Mouse (Mus musculus) embryonic facial prominence, embryonic 15.5 days (tissue): ENCODE results near the gene Tmem169. TPM values are rescaled to one million over a fixed set of nuclear protein-coding genes. Genes with fewer than 3 reads are reported as not detected.

Source experiments
- ATAC-seq: fragments of 200-750 bp; cut with Nextera tagmentation; 2 replicates; pipeline ENCODE4 v1.8.0; 2017; ENCODE audit warnings: low read depth, moderate TSS enrichment; ENCODE audit not compliant: insufficient number of reproducible peaks, low FRiP score, low TSS enrichment
- H3K27ac ChIP-seq: fragments of 300-500 bp; sonication (generic); replicated peaks from 2 replicates; pipeline ENCODE4 v1.5.1; 2015; ENCODE audit warnings: mild to moderate bottlenecking, inconsistent platforms
- H3K27me3 ChIP-seq: fragments of 300-500 bp; sonication (generic); 2 replicates; pipeline ENCODE4 v1.6.1; 2015; ENCODE audit warnings: inconsistent platforms
- H3K36me3 ChIP-seq: fragments of 300-500 bp; sonication (generic); 2 replicates; pipeline ENCODE4 v1.6.1; 2015; ENCODE audit warnings: mild to moderate bottlenecking, inconsistent platforms
- H3K4me1 ChIP-seq: fragments of 300-500 bp; sonication (generic); 2 replicates; pipeline ENCODE4 v1.6.1; 2015; ENCODE audit warnings: inconsistent platforms
- H3K4me2 ChIP-seq: fragments of 300-500 bp; sonication (generic); replicated peaks from 2 replicates; pipeline ENCODE4 v1.6.1; 2015; ENCODE audit warnings: mild to moderate bottlenecking, inconsistent platforms
- H3K4me3 ChIP-seq: fragments of 300-500 bp; sonication (generic); replicated peaks from 2 replicates; pipeline ENCODE4 v1.5.1; 2015; ENCODE audit warnings: mild to moderate bottlenecking, inconsistent platforms
- H3K9ac ChIP-seq: fragments of 300-500 bp; sonication (generic); 2 replicates; pipeline ENCODE4 v1.6.1; 2015; ENCODE audit warnings: inconsistent platforms
- H3K9me3 ChIP-seq: fragments of 300-500 bp; sonication (generic); replicated peaks from 2 replicates; pipeline ENCODE4 v1.6.1; 2016; ENCODE audit warnings: inconsistent platforms
- WGBS: fragments of 180-500 bp; shearing (Covaris S2); methylation state at CpG from one replicate; pipeline ENCODE4 v1.1.7; 2015; 5-methylcytosine and 5-hydroxymethylcytosine counted together
- polyA plus RNA-seq: library from polyadenylated mRNA; unstranded; fragments of >200 nt; fragmentation: Nextera tagmentation; extraction: Ambion mirVana; gene quantifications from 2 replicates; pipeline ENCODE4 v1.2.1, GENCODE M21; 2015

Tmem169 gene
- polyA plus RNA-seq, 1 experiment from 2014 or later: 3.7 TPM

DNA sequence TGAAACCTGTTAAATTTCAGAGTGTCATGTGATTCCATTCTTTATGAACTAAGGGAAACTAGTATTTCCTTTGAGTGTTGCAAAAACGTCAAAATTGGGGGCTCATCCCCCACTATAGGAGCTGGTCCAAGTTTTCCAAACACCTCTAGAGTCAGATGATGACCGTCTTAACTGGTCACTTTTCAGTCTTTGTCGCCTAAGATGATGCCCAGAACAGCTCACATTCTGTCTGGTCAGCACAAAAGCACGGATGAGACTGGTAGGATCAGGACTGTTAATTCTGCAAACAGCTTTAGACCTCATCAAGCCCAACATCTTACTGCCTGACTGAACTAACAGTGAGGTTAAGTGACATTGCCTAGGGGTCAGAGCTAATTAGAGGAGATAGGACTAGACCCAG lies 24.8 kb downstream of the Tmem169 start:
- 49% methylated on average over 4 of the region's 4 CpGs for WGBS
- ATAC-seq: no peak
- Histone ChIP-seq H3K9ac (no peak overlapping the region), H3K9me3 (no peaks in the 10 kb centered on the region), H3K27ac (no peak overlapping the region), H3K36me3 (peaks cover 6% of the 10 kb centered on the region; the same call in 1 of the 2 replicates), H3K27me3 (no peaks in the 10 kb centered on the region), H3K4me1 (peaks cover 7% of the 10 kb centered on the region; the same call in 1 of the 2 replicates), H3K4me3 (no peak overlapping the region), H3K4me2 (no peak overlapping the region)

DNA sequence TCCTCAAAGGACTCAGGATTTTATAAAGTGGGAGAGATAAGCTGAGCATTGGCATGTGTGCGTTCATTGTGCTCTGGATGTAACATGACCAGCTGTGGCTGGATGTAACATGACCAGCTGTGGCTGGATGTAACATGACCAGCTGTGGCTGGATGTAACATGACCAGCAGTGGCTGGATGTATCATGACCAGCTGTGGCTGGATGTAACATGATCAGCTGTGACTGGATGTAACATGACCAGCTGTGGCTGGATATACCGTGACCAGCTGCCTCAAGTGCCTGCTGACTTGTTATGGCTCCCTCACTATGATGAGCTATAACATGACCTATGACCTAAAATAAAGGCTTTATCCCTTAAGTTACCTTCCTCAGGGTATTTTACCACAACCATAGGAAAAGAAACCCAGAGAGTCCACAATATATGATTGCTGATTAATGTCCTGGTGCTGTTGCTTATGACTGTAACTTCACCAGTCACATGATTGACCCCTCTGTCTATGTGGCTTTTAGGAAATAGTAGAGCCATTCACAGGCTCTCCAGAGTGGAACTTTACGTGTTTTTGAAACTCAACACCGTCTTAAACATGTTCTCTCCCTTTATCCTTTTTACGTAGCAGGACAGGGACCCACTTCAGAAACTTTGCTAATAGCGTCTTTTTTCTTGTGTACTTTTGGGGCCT lies 25.7 kb downstream of the Tmem169 start:
- H3K4me1 ChIP-seq: peaks cover 7% of the 10 kb centered on the region; the same call in 1 of the 2 replicates
- H3K4me3 ChIP-seq: no peak overlapping the region
- no peak overlapping the region for H3K4me2 ChIP-seq
- no peak for ATAC-seq
- no peak overlapping the region for H3K9ac ChIP-seq
- WGBS: 38% methylated on average over 6 of the region's 6 CpGs
- H3K9me3 ChIP-seq: no peaks in the 10 kb centered on the region
- no peaks in the 10 kb centered on the region for H3K27me3 ChIP-seq
- peaks cover 6% of the 10 kb centered on the region; the same call in 1 of the 2 replicates for H3K36me3 ChIP-seq
- H3K27ac ChIP-seq: no peak overlapping the region

- WGBS: 76% methylated on average over 9 of the region's 9 CpGs
- H3K9me3 ChIP-seq: no peaks in the 10 kb centered on the region
- H3K27ac ChIP-seq: no peak overlapping the region
- H3K4me2 ChIP-seq: no peak overlapping the region
- H3K36me3 ChIP-seq: peaks cover 23% of the 10 kb centered on the region
- H3K4me1 ChIP-seq: peaks cover 7% of the 10 kb centered on the region; the same call in 1 of the 2 replicates
- no peaks in the 10 kb centered on the region for H3K27me3 ChIP-seq
- no peak overlapping the region for H3K9ac ChIP-seq
- no peak for ATAC-seq
- H3K4me3 ChIP-seq: no peak overlapping the region
Observed at GRCm38 (mm10) chr1:72312701-72313398, 28.7 kb downstream of the Tmem169 start.

DNA sequence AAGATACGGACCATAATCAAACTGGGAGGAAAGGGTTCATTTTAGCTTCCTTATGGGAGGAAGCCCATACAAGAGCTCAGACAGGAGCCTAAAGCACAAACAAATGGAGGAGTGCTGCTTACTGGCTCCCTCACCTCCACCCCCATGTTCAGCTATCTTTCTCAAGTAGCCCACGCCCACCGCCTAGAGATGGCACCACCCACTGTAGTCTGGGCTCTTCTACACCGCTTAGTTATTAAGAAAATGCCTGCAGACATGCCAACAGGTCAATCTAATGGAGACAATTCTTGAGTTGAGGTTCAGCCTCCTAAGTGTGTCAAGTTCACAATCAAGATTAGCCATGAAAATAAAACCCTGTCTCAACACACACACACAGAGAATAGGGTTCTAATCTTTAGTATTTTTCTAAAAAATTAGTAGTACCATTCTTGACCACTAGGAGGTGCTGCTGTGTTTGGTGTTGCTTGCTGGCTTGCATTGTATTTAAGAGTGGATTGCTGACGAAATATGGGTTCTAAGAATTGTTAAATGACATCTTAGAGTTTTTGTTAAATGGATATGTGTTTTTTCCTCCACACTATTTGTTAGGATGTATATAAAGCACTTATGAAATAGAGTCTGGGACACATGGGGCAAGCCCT lies 29.4 kb downstream of the Tmem169 start:
- Histone ChIP-seq H3K4me2 (no peak overlapping the region), H3K36me3 (peaks cover 30% of the 10 kb centered on the region), H3K27me3 (no peaks in the 10 kb centered on the region), H3K4me3 (no peak overlapping the region), H3K9ac (no peak overlapping the region), H3K4me1 (peaks cover 3% of the 10 kb centered on the region; the same call in 1 of the 2 replicates), H3K9me3 (no peaks in the 10 kb centered on the region), H3K27ac (no peak overlapping the region)
- 69% methylated on average over 5 of the region's 5 CpGs for WGBS
- ATAC-seq: no peak

GRCm38 (mm10) chr1:72315447-72315846 lies 31.3 kb downstream of the Tmem169 start:
- Histone ChIP-seq H3K36me3 (peaks cover 42% of the 10 kb centered on the region), H3K4me1 (no peaks in the 10 kb centered on the region), H3K27ac (no peak overlapping the region), H3K4me2 (no peak overlapping the region), H3K27me3 (no peaks in the 10 kb centered on the region), H3K4me3 (no peak overlapping the region), H3K9me3 (no peaks in the 10 kb centered on the region), H3K9ac (no peak overlapping the region)
- ATAC-seq: no peak
- WGBS: 80% methylated on average over 4 of the region's 4 CpGs

- Histone ChIP-seq H3K9me3 (no peaks in the 10 kb centered on the region), H3K27ac (no peak overlapping the region), H3K36me3 (peaks cover 48% of the 10 kb centered on the region), H3K4me3 (no peak overlapping the region), H3K9ac (no peak overlapping the region), H3K4me2 (no peak overlapping the region), H3K4me1 (no peaks in the 10 kb centered on the region), H3K27me3 (no peaks in the 10 kb centered on the region)
- ATAC-seq: no peak
- 73% methylated on average over 8 of the region's 8 CpGs for WGBS
Observed at GRCm38 (mm10) chr1:72316409-72316808, 32.2 kb downstream of the Tmem169 start.

GRCm38 (mm10) chr1:72316901-72317300 lies 32.7 kb downstream of the Tmem169 start:
- H3K4me2 ChIP-seq: no peak overlapping the region
- 73% methylated on average over 7 of the region's 7 CpGs for WGBS
- peaks cover 48% of the 10 kb centered on the region for H3K36me3 ChIP-seq
- H3K27me3 ChIP-seq: no peaks in the 10 kb centered on the region
- H3K4me1 ChIP-seq: no peaks in the 10 kb centered on the region
- no peaks in the 10 kb centered on the region for H3K9me3 ChIP-seq
- H3K27ac ChIP-seq: no peak overlapping the region
- H3K9ac ChIP-seq: no peak overlapping the region
- no peak for ATAC-seq
- no peak overlapping the region for H3K4me3 ChIP-seq

- no peak overlapping the region for H3K27ac ChIP-seq
- no peak overlapping the region for H3K4me3 ChIP-seq
- H3K4me2 ChIP-seq: no peak overlapping the region
- no peak for ATAC-seq
- no peaks in the 10 kb centered on the region for H3K27me3 ChIP-seq
- no peak overlapping the region for H3K9ac ChIP-seq
- H3K9me3 ChIP-seq: no peaks in the 10 kb centered on the region
- H3K36me3 ChIP-seq: peaks cover 48% of the 10 kb centered on the region
- 89% methylated on average over 5 of the region's 5 CpGs for WGBS
- H3K4me1 ChIP-seq: no peaks in the 10 kb centered on the region
Observed at GRCm38 (mm10) chr1:72320759-72321158, 36.6 kb downstream of the Tmem169 start.

- no peak overlapping the region for H3K9ac ChIP-seq
- no peaks in the 10 kb centered on the region for H3K9me3 ChIP-seq
- no peak overlapping the region for H3K4me2 ChIP-seq
- no peaks in the 10 kb centered on the region for H3K27me3 ChIP-seq
- no peak overlapping the region for H3K4me3 ChIP-seq
- WGBS: 94% methylated on average over 4 of the region's 4 CpGs
- no peak for ATAC-seq
- H3K27ac ChIP-seq: no peak overlapping the region
- no peaks in the 10 kb centered on the region for H3K4me1 ChIP-seq
- peaks cover 54% of the 10 kb centered on the region for H3K36me3 ChIP-seq
Observed at GRCm38 (mm10) chr1:72323248-72323647, 39.1 kb downstream of the Tmem169 start.

- no peaks in the 10 kb centered on the region for H3K27me3 ChIP-seq
- no peak overlapping the region for H3K9ac ChIP-seq
- H3K4me2 ChIP-seq: no peak overlapping the region
- no peaks in the 10 kb centered on the region for H3K9me3 ChIP-seq
- H3K36me3 ChIP-seq: peaks cover 43% of the 10 kb centered on the region
- no peak for ATAC-seq
- no peak overlapping the region for H3K4me3 ChIP-seq
- no peaks in the 10 kb centered on the region for H3K4me1 ChIP-seq
- no peak overlapping the region for H3K27ac ChIP-seq
- 89% methylated on average over 11 of the region's 11 CpGs for WGBS
Observed at GRCm38 (mm10) chr1:72326162-72326821, 42.1 kb downstream of the Tmem169 start.

DNA sequence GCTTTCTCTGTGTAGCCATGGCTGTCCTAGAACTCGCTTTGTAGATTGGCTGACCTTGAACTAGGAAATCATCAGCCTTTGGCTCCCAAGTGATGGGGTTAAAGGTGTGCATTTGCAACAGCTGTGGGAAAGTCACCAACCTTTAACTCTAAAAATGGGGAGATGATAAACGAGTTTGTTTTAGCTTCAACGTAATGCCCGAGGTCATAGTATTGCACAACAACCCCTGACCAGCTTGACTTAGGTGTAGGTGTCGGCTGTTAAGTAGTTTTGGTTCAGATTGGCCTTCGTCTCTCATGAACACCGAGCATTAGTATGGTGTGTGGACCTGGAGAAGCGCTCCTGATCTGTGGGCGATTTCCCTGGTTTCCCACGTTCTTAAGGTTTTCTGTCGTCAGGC lies 50.6 kb downstream of the Tmem169 start:
- H3K9me3 ChIP-seq: no peaks in the 10 kb centered on the region
- no peak overlapping the region for H3K4me3 ChIP-seq
- 89% methylated on average over 11 of the region's 11 CpGs for WGBS
- no peaks in the 10 kb centered on the region for H3K4me1 ChIP-seq
- no peak overlapping the region for H3K4me2 ChIP-seq
- no peaks in the 10 kb centered on the region for H3K27me3 ChIP-seq
- peaks cover 67% of the 10 kb centered on the region for H3K36me3 ChIP-seq
- H3K27ac ChIP-seq: no peak overlapping the region
- no peak for ATAC-seq
- H3K9ac ChIP-seq: no peak overlapping the region
